Mouse (Mus musculus) forebrain, embryonic 15.5 days (tissue): ENCODE measurements at regions not wholly inside any gene's neighbourhood (a gene's known extent, or its start where the extent isn't known, plus 50 kb on each side); places are given as distances from the start of the nearest gene placed in this dataset.
"Not testable (repeated sequence)": the region's sequence is repeated elsewhere in the genome, so short reads cannot be mapped to it uniquely, and the experiment has no call there.

Source experiments
- ATAC-seq: fragments of 200-750 bp; cut with Nextera tagmentation; replicated peaks from 2 replicates; pipeline ENCODE4 v1.8.0; 2017; ENCODE audit warnings: mild to moderate bottlenecking, moderate TSS enrichment, moderate library complexity
- H3K27ac ChIP-seq: fragments of 300-500 bp; sonication (generic); replicated peaks from 2 replicates; pipeline ENCODE4 v1.5.1; 2015; ENCODE audit warnings: mild to moderate bottlenecking, inconsistent platforms
- H3K27me3 ChIP-seq: fragments of 300-500 bp; sonication (generic); 2 replicates; pipeline ENCODE4 v1.6.1; 2015; ENCODE audit warnings: inconsistent platforms
- H3K36me3 ChIP-seq: fragments of 300-500 bp; sonication (generic); 2 replicates; pipeline ENCODE4 v1.6.1; 2015; ENCODE audit warnings: mild to moderate bottlenecking, inconsistent platforms
- H3K4me1 ChIP-seq: fragments of 300-500 bp; sonication (generic); 2 replicates; pipeline ENCODE4 v1.6.1; 2015; ENCODE audit warnings: inconsistent platforms
- H3K4me2 ChIP-seq: fragments of 300-500 bp; sonication (generic); replicated peaks from 2 replicates; pipeline ENCODE4 v1.6.1; 2015; ENCODE audit warnings: mild to moderate bottlenecking, inconsistent platforms
- H3K4me3 ChIP-seq: fragments of 300-500 bp; sonication (generic); 2 replicates; pipeline ENCODE4 v1.5.1; 2015; ENCODE audit warnings: mild to moderate bottlenecking, inconsistent platforms
- H3K9ac ChIP-seq: fragments of 300-500 bp; sonication (generic); replicated peaks from 2 replicates; pipeline ENCODE4 v1.6.1; 2015; ENCODE audit warnings: mild to moderate bottlenecking, inconsistent platforms
- H3K9me3 ChIP-seq: fragments of 300-500 bp; sonication (generic); 2 replicates; pipeline ENCODE4 v1.6.1; 2016; ENCODE audit warnings: inconsistent platforms
- WGBS: fragments of 180-500 bp; shearing (Covaris S2); methylation state at CpG from one replicate; pipeline ENCODE4 v1.1.7; 2015; ENCODE audit warnings: mixed read lengths; 5-methylcytosine and 5-hydroxymethylcytosine counted together

DNA sequence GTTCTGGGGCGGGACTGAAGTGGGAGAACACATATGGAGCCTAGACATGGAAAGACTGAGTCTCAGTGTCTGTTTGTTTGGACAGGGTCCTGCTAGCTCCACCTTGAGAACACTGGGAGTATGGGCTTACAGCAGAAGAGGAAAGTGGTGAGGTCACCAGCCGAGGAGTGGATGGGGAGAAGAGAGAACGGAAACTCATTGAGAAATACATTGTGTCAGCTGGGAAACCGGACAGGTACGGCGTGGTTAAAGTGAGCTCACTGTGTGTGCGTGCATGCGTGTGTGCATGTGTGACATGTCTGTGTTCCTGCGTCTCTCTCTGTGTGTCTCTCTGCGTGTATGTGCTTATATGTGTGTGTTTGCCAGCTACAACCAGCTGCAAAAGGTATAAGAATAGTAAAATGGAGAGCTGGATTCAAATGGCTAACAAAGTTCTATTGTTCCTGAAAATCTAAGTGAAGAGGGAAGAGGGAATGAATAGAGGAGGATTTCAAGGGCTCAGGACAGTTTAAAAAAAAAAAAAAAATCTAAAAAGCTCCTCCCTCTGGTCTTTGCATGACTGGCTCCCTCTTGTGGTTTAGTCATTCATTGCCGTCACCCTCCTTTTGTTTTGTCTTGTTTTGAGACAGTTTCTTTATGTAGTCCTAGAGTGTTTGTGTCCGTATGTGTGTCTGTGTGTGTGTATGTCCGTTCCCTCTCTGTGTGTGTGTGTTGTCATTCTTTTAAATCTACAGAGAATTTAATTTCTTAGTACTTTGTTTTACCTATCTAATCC, 52.0 kb upstream of the Ak4 start:
- H3K36me3 ChIP-seq = no peaks in the 10 kb centered on the region
- H3K4me2 ChIP-seq = no peak overlapping the region
- H3K27me3 ChIP-seq = no peaks in the 10 kb centered on the region
- H3K9me3 ChIP-seq = no peaks in the 10 kb centered on the region
- 62% methylated on average over 13 of the region's 13 CpGs for WGBS
- H3K4me1 ChIP-seq = no peaks in the 10 kb centered on the region
- no peak overlapping the region for H3K4me3 ChIP-seq
- no peak overlapping the region for H3K9ac ChIP-seq
- no peak overlapping the region for H3K27ac ChIP-seq
- ATAC-seq = peak; percentile 51; the same call in 1 of the 2 replicates

GRCm38 (mm10) chr4:101365299-101365698, 53.8 kb upstream of the Ak4 start:
- H3K36me3 ChIP-seq = no peaks in the 10 kb centered on the region
- no peak overlapping the region for H3K4me2 ChIP-seq
- H3K27ac ChIP-seq = no peak overlapping the region
- H3K27me3 ChIP-seq = no peaks in the 10 kb centered on the region
- 87% methylated on average over 3 of the region's 3 CpGs for WGBS
- no peak for ATAC-seq
- H3K4me1 ChIP-seq = no peaks in the 10 kb centered on the region
- no peak overlapping the region for H3K9ac ChIP-seq
- H3K4me3 ChIP-seq = no peak overlapping the region
- H3K9me3 ChIP-seq = no peaks in the 10 kb centered on the region

DNA sequence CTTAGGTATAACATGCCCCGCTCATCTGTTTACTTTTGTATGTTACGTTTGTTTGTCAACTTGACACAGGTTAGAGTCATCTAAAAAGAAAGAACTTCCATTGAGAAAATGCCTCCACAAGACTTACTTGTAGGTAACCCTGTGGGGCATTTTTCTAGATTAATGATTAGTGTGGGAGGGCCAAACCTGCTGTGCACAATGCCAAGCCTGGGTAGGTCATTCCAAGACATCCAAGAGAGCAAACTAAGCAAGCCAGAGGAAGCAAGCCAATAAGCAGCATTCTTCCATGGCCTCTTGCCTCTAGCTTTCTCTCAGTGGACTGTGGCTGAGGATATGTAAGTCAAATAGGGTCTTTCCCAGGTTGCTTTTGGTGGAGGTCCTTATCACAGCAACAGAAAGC, 54.4 kb upstream of the Ak4 start:
- Histone ChIP-seq H3K9ac (no peak overlapping the region), H3K4me3 (no peak overlapping the region), H3K4me1 (no peaks in the 10 kb centered on the region), H3K27me3 (no peaks in the 10 kb centered on the region), H3K36me3 (no peaks in the 10 kb centered on the region), H3K27ac (no peak overlapping the region), H3K4me2 (no peak overlapping the region), H3K9me3 (no peaks in the 10 kb centered on the region)
- ATAC-seq = no peak
- WGBS = 91% methylated on average over 2 of the region's 2 CpGs

GRCm38 (mm10) chr4:101363231-101363630, 55.8 kb upstream of the Ak4 start:
- H3K27me3 ChIP-seq, ATAC-seq: not testable (repeated sequence)

GRCm38 (mm10) chr4:101361779-101362178, 57.3 kb upstream of the Ak4 start:
- H3K4me1 ChIP-seq = peaks cover 8% of the 10 kb centered on the region
- no peak overlapping the region for H3K9ac ChIP-seq
- H3K4me3 ChIP-seq = no peak overlapping the region
- whole genome bisulfite sequencing = 92% methylated on average over 1 of the region's 1 CpGs
- H3K27ac ChIP-seq = no peak overlapping the region
- no peaks in the 10 kb centered on the region for H3K9me3 ChIP-seq
- H3K36me3 ChIP-seq = no peaks in the 10 kb centered on the region
- H3K4me2 ChIP-seq = no peak overlapping the region
- ATAC-seq = no peak
- no peaks in the 10 kb centered on the region for H3K27me3 ChIP-seq

More at GRCm38 (mm10) chr4:101363231-101363630, 55.8 kb upstream of the Ak4 start:
- not testable (repeated sequence) for H3K27ac ChIP-seq, H3K4me2 ChIP-seq, H3K4me1 ChIP-seq, H3K4me3 ChIP-seq, H3K9ac ChIP-seq, H3K36me3 ChIP-seq, H3K9me3 ChIP-seq
- 97% methylated on average over 1 of the region's 1 CpGs for WGBS

- ATAC-seq = no peak
- no peaks in the 10 kb centered on the region for H3K9me3 ChIP-seq
- 34% methylated on average over 7 of the region's 7 CpGs for WGBS
- no peak overlapping the region for H3K27ac ChIP-seq
- H3K36me3 ChIP-seq = no peaks in the 10 kb centered on the region
- H3K9ac ChIP-seq = no peak overlapping the region
- no peak overlapping the region for H3K4me2 ChIP-seq
- no peak overlapping the region for H3K4me3 ChIP-seq
- H3K27me3 ChIP-seq = no peaks in the 10 kb centered on the region
- peaks cover 8% of the 10 kb centered on the region for H3K4me1 ChIP-seq
Observed at GRCm38 (mm10) chr4:101360296-101360695, 58.8 kb upstream of the Ak4 start.

DNA sequence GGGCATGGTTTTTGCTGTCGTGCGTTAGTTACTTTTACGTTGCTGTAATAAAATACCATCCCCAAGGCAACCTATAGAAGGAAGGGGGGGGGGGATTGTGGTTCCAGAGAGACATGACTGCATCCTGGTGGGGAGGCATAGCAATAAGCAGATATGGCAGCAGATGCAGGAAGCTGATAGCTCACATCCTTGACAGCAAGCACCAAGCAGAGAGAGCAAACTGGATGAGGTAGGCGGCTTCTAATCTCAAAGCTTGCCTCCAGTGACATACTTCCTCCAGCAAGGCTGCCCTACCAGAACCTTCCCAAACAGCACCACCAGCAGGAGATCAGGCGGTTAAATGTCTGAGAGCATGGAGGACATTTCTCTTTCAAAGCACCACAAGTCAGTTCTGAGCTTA, 60.0 kb upstream of the Ak4 start:
- ATAC-seq = no peak
- Histone ChIP-seq H3K4me2 (no peak overlapping the region), H3K9ac (no peak overlapping the region), H3K36me3 (no peaks in the 10 kb centered on the region), H3K4me1 (peaks cover 18% of the 10 kb centered on the region), H3K9me3 (no peaks in the 10 kb centered on the region), H3K4me3 (no peak overlapping the region), H3K27ac (no peak overlapping the region), H3K27me3 (no peaks in the 10 kb centered on the region)
- whole genome bisulfite sequencing = 96% methylated on average over 5 of the region's 5 CpGs

DNA sequence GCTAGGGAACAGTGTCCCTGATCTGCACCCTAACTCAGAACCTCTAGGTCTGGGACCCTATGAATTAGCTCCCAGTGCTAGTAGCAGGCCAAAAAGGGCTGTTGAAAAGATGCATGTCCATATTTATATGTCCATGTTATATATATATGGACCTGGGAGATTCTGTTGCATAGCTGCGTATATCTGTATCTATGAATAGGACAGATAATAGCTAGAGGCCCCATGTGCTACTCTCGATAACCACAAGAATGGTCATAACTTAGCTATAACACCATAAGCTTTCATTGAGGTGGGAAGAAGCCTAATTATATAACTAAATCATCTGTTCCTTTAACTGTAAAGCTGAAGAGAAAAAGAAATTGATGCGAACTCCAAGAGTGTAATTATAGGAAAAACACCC, 60.6 kb upstream of the Ak4 start:
- WGBS = 96% methylated on average over 3 of the region's 3 CpGs
- Histone ChIP-seq H3K4me1 (peaks cover 24% of the 10 kb centered on the region), H3K36me3 (no peaks in the 10 kb centered on the region), H3K4me3 (no peak overlapping the region), H3K4me2 (no peak overlapping the region), H3K9ac (no peak overlapping the region), H3K27me3 (no peaks in the 10 kb centered on the region), H3K27ac (no peak overlapping the region), H3K9me3 (no peaks in the 10 kb centered on the region)
- ATAC-seq = no peak

DNA sequence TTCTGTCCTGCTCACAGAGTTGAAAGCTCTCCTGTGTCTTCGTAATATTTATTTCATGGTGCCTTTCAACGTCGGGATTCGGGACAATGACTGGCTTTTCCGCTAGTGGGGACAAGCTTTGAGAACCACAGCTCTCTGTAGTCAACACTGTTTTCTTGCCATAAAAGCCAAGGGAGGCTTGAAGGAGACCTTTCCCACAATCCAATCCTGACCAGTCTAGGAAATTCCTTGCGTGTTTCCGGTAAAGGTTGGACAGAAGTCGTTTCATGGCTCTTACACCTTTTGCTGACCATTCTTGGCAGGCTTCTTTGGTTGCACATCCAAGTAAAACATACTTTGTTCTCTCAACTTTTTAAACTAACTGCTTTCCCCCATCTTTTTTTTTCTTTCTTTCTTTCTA, 61.2 kb upstream of the Ak4 start:
- Histone ChIP-seq H3K9ac (no peak overlapping the region), H3K9me3 (no peaks in the 10 kb centered on the region), H3K36me3 (no peaks in the 10 kb centered on the region), H3K4me1 (peaks cover 26% of the 10 kb centered on the region), H3K4me2 (peak overlapping the region; percentile 63), H3K27me3 (no peaks in the 10 kb centered on the region), H3K27ac (no peak overlapping the region), H3K4me3 (peak overlapping the region; percentile 80; the same call in 1 of the 2 replicates)
- ATAC-seq = no peak
- WGBS = 82% methylated on average over 8 of the region's 8 CpGs

GRCm38 (mm10) chr4:101356954-101357891, 61.9 kb upstream of the Ak4 start:
- peak overlapping the region; percentile 80 for H3K4me3 ChIP-seq
- H3K9me3 ChIP-seq = no peaks in the 10 kb centered on the region
- peak overlapping the region; percentile 63 for H3K4me2 ChIP-seq
- H3K36me3 ChIP-seq = no peaks in the 10 kb centered on the region
- H3K27ac ChIP-seq = peak overlapping the region; percentile 99
- peaks cover 32% of the 10 kb centered on the region for H3K4me1 ChIP-seq
- H3K27me3 ChIP-seq = no peaks in the 10 kb centered on the region
- ATAC-seq = peak; percentile 15
- WGBS = 12% methylated on average over 31 of the region's 31 CpGs
- peak overlapping the region; percentile 93 for H3K9ac ChIP-seq

- under 1% methylated on average over 92 of the region's 107 CpGs for WGBS
- Histone ChIP-seq H3K36me3 (no peaks in the 10 kb centered on the region), H3K4me1 (peaks cover 32% of the 10 kb centered on the region), H3K4me3 (peak overlapping the region; percentile 80), H3K9ac (peak overlapping the region; percentile 93), H3K27me3 (no peaks in the 10 kb centered on the region), H3K9me3 (no peaks in the 10 kb centered on the region), H3K27ac (peak overlapping the region; percentile 99), H3K4me2 (peak overlapping the region; percentile 63)
- ATAC-seq = peak; percentile 89
Observed at GRCm38 (mm10) chr4:101356093-101356953, 62.8 kb upstream of the Ak4 start.
